Mouse (Mus musculus): ENCODE results near the gene Gm29609.

DNA sequence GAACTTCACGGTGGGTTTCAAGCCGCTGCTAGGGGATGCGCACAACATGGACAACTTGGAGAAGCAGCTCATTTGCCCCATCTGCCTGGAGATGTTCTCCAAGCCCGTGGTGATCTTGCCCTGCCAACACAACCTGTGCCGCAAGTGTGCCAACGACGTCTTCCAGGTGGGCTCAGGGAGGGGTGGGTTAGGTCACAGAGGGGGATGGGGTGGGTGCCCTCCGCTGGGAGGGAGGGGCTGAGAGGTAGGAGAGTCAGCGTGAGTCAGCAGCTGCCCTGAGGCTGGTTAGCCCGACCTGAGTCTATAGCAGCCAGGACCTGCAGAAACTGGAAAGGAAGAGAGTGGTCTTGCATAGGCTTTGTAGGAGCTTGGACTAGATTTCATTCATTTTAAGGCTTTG, 62.8 kb downstream of the Gm29609 start:
- no peak for TF ChIP-seq CTCF (IDR thresholded peaks at IDR 0.05; ENCODE audit: control insufficient read depth, insufficient read depth, insufficient replicate concordance, low read depth, low read length)
- peak; percentile 73; the same call in 1 of the 2 replicates for TF ChIP-seq POLR2A (IDR thresholded peaks at IDR 0.05; ENCODE audit: control insufficient read depth, low read depth, low read length)

Data from testis, adult 2 months (tissue).